Mouse (Mus musculus): ENCODE results near the gene Hnf4a.

The Hnf4a gene

DNA sequence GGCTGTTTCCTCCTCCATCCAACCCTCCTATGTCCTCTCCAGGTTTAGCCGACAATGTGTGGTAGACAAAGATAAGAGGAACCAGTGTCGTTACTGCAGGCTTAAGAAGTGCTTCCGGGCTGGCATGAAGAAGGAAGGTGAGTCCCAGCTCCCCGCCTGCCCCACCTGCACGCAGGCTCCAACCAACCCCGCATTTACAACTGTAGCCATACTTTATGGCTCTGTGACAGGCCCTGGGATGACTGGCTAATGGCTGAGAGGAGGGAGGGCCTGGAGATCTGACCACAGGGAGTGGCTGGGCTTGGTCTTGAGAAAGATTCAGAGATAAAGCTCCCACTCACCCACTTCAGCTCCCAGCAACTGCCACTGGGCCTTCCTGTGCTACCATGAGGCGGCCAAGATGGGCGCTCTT is 45.9 kb downstream of the Hnf4a start:
- DNase-seq (ENCODE audit: low spot score), result no peak

DNA sequence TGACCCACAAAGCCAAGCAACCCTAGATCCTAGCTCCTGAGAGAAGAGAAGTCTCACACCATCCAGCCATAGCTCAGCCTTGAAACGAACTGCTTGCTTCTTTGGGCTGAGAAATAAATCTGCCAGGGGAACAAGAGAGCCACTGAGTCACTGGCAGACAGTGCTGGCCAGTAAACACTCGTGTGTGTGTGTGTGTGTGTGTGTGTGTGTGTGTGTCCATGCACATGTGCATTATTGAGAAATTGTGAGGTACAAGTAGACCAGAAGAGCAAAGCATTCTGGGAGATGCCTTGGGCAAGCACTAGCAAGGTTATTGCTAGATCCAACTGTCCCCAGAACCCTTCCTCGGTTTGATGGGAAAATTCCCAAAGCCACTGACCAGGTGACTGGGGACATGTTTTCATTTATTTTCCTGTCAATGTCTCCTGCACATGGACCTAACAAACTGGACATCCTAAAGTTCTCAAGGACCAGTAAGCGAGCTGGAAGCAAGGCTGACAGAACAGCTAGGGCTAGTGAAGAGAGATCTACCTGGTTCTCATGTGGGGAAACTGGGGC is 47.9 kb downstream of the Hnf4a start:
- DNase-seq (ENCODE audit: low spot score), result no peak

DNA sequence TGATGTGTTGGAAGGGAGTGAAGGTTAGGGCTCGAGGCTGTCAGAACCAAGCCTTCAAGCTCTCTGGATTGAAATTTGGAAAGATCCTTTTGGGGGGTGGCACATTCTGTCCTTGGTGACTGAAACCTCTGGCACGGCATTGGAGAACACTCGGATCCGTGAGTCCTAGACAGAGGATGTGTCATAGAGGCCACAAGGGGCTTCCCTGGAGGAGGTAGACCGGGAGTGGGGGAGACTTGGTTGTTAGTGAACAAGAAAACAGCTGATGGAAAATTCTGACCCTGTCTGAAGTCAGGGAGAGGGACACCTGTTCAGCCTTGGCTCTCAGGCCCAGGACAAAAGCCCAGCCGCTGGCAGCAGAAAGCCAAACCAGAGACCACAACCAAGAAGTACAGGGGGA is 48.4 kb downstream of the Hnf4a start:
- no peak for DNase-seq (ENCODE audit: low spot score)

DNA sequence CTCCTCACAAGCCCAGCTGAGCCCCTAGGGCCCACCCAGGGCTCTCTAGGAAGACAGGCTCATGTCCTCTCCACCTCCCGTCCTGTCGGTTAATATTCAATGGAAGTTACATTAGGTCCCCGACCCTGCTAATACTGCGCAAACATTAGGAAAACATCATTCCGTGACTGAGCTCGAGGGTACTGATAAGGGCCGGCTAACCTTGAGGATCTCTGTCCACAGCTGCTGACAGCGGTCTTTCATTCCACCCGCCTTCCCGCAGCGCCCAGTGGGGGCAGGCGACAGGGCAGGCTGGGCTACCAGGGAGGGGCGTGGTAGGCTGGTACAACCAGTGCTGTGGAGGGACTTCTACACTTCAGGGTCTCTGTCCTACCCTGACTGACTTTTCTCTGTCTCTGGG is 48.8 kb downstream of the Hnf4a start:
- no peak for DNase-seq (ENCODE audit: low spot score)

DNA sequence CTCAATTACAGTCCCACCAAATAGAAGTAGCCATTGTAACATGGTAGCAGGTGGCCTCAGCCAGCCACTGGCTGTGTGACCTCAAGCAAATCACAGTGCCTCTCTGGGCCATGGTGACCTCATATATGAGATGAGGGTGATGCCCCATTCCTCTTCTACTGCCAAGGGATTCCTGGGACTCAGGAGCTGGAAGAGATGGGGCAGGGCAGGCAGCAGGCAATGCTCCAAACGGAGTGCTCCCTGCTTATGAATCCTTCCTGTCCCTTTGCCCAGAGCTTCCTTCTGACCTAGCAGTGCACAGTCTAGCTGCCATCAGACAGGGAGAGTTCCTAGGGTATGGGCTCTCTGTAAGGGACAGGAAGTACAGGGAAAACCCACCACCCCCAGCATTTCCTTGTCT is 51.9 kb downstream of the Hnf4a start:
- DNase-seq (ENCODE audit: low spot score), result no peak

DNA sequence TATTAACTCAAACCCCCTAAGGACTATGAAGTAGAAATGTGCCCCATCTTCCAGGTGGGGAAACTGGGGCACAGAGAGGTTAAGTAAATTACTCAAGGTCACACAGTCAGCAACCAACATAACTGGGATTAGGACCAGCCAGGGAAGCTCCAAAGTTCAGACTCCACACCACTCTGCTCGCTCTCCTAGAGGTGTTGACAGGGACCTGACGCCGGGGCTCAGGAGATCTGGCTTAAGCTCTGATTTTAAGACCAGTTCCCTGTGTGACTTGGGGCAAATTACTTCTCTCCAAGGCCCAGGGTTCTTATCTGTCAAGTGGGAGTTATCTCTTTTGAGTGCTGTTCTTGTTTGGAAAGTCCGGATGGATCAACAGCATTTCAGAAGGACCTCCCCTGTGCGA is 52.6 kb downstream of the Hnf4a start:
- DNase-seq (ENCODE audit: low spot score), result no peak

DNA sequence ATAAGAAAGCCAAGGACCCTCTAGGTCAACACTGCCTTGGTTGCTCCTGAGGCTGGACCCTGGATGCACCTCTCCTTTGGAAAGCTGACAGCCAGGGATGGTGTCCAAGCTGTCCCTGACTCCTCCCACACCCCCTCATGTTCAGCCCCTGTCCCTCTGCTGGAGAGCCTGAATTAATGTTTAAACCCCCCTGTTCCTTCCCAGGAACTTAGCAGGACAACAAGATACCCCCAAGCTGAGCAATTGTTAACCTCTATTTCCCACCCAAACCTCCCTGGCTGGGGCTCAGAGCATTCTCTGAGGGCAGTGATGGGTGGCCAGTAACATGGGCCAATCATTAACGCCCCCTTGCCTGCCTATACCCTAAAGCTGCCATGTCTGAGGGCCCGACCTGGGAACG is 53.6 kb downstream of the Hnf4a start:
- DNase-seq (ENCODE audit: low spot score), result no peak

DNA sequence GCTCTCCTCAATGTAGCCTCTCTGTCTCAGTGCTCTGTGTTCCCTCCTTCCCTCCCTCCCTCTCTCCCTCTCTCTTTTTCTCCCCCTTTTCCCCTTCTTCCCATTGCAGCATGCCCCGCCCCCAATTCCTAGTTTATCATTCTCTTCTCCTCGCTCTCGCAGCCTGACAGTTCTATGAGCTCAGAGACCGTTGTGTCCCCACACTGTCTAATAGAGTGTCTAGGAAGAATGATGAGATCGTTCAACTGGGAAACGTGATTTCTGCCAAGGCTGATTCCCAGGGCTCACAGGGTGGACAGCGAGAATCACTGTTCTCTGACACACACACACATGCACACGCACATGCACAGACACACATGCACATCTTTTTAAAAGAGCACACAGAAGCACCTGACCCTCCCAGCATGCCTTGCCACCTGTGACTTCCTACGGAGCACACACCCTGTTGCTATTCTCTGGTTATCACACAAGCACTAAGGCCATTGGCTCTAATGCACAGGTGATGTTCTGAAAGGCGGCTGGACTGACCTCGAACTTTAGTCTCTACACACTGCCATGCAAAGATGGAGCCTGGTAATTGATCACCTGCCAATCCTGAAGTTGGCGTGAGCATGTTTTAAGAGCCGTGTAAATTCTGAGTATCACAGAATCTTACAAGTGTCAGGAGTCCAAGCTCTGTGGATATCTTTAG is 54.8 kb downstream of the Hnf4a start:
- DNase-seq (ENCODE audit: low spot score), result no peak

DNA sequence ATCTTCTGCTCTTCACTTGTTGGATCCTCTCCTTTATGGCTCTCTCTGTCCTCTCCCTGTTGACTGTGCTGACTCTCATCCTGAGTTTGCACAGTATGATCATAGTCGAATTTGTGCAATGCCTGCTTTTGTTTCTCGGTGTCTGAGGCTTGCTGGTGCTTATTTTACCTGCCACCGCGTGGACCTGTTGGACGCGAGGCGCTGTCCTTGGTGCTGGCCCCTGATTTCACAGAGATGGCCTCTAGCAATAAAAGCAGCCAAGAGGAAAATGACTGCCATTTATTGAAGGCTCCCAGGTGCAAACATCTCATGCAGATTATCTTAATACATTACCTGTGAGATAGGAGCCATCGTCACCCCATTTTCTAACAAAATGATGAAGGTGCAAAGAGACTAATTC is 58.0 kb downstream of the Hnf4a start:
- peak; percentile 29 for DNase-seq (ENCODE audit: low spot score)

DNA sequence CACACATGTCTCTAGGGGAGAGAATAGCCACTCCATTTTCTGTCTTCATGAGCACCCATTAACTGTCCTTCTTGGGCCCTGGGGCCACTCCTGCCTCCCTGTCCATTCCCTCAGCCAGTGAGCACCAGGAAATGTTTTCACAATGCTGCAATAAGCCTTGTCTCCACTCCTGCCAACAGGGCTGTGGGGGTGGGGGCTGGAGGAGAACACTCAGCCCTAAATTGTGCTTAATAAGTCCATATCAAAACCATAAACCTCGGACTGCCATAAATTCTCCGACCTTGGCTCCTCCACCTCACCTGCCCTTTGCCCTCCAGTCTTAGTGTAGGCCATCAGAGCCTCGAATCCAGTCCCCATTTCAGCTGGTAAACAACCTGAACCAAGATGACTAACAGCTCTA is 67.7 kb downstream of the Hnf4a start:
- DNase-seq (ENCODE audit: low spot score), result no peak

DNA sequence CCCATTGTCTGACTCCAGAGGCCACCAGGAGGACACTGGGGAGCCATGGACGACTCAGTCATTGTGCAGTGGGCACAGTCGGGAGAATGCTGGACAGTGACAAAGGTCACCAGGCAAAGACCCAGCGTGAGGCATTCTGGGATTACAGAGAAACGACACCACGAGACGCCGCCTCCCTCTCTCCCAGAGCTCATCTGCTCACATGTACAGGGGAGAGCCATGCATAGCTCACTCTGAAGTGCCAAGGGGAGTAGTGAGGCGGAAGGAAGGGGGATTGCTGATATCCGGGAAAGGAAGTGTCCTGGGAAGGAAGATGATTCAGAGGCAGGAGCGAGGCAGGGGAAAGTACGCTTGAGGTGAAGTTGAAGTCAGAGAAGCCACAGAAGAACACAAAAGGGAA is 68.6 kb downstream of the Hnf4a start:
- DNase-seq (ENCODE audit: low spot score), result no peak

DNA sequence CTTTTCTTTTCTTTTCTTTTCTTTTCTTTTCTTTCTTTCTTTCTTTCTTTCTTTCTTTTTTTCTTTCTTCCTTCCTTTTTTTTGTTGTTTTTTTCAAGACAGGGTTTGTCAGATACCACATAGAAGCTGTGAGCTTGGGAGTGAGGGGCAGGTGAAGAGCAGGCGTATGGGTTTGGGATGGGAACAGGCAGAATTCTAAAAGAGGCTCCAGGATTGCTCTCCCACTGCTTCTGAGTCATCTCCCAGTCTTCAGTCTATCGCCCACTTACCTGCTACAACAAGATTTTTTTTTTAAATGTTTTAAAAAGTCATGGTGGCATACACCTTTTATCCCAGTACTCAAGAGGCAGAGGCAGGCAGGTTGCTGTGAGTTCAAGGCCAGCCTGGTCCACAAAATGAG is 71.4 kb downstream of the Hnf4a start:
- DNase-seq (ENCODE audit: low spot score), result no peak

DNA sequence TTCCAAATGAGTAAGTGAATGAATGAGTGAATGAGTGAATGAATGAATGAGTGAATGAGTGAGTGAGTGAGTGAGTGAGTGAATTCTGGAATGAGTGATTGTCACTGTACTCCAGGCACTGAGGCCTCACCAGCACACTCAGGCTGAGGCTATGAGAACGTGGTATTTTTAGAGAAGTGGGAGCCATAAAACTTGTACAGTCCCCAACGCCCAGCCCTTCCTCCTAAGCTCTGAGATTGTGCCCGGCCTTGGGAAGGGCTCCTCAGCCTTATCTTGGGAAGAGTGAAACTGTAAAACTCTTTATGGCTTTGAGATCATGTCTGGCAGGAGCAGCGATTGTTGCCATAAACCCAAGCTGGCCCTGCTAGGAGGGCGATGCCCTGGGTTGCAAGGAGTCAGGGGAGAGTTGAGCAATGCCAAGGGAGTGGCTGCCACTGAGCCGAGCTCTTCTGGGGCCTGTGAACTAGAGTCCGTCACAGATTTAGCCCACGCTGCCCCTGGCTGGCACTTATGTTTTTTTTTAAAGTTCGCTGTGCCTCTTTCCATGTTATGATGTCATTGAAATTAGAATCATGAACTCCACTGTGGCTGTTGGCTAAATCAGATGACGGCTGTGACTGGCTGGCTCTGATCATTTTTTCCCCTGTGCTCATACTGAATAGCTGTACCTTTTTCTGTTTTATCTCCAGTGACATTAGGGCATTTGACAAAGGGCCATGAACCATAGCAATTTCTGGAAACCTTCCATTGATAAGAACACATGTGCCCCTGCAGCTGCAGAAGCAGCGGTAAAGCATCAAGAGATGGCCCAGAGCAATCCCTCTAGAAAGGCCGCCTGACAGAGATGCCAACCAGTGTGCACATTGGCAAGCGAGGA is 73.7 kb downstream of the Hnf4a start:
- DNase-seq (ENCODE audit: low spot score), result no peak

DNA sequence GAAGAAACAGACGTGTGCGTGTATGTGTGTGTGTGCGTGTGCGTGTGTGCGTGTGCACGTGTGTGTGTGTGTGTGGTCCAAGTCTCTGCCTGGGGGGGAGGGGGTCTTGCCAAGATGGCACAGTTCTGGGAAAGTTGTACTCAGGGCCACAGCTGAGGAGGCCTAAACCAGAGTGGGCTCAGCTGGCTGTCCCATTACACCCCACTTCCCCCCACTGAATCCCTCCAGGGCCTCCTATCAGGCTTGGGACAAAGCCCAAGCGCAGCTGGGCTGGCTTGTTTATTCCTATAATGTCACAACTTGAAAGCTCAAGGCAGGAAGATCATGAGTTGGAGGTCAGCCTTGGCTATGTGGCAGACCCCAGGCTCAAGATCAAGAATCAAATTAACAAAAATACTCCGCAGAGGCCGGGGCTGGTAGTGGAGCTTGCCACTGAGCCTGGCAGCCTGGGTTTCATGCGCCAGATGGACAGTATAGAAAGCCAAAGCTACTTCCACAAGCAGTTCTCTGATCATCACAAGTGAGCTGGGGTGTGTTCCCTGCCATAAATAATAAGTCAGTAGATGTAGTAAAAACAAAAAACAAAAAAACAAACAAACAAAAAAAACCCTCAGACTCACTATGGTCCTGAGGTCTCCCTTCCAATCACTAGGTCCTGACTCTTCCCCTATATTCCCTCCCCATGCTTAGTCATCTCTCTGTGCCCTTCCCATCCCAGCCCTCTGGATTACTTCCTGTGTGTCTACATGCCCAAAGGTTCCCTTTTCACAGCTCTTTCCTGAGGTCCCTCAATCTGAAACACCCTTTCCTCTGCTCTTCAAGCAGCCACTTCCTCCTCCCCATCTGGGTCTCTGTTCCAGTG is 76.8 kb downstream of the Hnf4a start:
- no peak for DNase-seq (ENCODE audit: low spot score)

DNA sequence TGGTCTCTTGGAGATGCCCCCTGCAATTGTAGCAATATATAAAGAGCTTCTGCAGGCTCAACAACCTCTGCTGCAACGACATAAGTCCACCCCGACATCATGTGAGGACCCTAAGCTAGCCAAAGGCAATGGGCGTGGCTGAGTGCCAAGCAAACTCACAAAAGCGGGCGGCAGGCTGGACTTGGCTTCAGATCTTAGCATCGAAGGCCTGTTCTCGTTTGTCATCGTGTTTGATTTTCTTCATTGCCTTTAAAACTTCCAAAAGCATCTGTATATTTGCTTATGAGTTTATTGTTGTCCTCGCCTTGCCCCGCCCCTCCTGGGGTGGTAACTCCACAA is 77.4 kb downstream of the Hnf4a start:
- no peak for DNase-seq (ENCODE audit: low spot score)

DNA sequence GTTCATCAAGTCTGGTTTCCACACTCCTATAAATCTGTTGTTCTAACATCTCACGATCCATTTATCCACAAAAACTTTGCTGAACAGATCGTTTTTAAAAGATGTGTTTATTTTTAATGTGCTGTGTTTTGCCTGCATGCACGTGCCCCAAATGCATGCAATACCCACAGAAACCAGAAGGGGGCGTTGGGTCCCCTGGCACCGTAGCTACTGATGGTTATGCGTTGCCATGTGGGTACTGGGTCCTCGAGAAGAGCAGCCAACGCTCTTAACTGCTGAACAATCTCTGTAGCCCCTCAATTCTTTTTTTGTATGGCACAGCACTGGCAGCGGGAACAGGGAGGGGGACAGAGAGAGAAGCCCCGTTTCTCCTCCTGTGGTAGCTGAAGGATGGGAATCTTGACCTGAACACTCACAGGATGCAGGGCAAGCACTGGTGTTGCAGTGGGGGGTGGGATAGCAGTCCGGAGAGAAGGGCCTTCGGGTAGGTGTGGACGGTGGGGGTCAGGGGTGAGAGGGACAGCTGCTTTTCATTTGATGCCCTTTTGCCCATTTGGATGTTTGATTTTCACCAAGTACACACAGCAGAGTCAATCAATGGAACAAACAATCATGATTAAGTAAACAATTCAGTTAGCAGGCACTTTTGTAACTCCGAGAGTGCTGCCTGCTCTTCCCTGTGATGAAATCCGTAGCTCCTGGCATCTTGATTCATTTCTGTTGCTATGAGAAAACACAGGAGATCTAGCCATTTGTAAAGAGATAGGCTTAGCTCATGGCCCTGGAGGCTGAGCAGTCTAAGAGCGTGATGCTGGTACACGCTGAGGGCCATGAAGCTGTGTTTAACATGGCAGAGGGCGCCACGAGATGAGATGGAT is 80.0 kb downstream of the Hnf4a start:
- no peak for DNase-seq (ENCODE audit: low spot score)

DNA sequence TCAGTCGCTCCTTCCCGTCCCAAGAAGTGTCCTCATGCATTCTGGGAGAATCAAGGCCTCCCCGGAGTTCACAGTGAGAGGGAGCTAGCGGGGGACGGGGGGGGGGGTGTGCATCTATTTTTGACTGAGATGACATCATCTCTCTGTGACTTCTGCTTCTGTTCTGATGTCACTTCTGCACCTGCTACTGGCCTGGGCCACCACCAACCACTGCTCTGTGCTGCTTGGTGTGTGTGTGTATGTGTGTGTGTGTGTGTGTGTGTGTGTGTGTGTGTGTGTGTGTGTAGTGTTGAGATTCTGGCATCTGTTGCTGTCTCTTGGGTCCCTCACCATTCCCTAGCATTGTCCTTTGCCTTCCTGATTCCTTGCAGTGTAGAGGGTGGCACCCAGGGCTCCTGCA is 80.9 kb downstream of the Hnf4a start:
- DNase-seq (ENCODE audit: low spot score), result no peak

DNA sequence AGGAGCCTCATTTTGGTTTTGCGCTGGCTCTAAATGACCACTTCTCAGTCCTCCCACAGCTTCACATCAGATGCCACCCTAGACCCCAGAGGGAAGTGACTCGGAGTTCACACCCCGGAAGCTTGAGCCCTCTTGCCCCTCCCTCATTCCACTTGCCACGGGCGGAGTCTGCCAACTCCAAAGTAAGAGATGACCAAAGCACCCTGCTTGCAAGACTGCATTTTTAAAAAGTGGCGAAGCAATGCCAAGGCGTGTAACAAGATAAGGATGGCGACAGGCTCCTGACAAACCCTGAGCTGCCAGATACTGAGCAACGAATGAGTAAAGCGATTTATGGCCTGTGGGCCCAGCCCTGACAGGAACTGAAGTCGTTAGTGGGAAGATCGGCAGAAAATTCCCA is 83.6 kb downstream of the Hnf4a start:
- no peak for DNase-seq (ENCODE audit: low spot score)

DNA sequence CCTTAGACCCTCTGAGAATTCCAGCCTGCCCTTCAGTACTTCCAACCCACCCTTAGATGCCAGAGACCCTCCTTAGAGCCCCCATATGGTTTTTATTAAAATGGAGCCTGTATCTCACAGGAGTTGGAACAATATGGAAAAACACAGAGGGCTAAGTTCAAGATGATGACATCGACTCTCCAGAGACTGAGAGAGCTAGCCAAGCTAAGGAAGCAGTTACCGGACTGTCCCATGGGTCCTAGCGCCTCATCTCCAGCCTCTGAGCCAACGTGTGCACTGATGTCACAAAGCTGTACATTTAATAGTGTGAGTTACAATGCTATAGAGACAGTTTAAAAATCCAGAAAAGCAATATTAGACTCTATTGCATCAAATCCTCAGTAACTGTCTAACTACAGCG is 84.4 kb downstream of the Hnf4a start:
- DNase-seq (ENCODE audit: low spot score), result no peak

DNA sequence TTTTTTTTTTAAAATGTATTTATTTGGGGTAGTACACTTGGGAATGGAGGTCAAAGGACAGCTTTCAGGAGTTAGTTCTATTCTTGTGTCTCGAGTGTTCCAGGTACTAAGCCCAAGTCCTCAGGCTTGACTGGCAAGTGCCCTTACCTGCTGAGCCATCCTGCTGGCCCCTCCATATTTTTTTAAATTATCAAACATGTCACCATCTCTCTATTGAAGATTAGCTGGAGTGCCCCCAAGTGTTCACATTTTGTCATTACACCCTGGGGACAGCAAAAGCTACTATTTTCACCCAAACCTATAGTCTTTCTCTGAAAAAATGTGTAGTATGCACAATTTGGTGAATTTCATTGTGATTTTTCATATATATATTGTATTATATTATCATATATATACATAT is 85.5 kb downstream of the Hnf4a start:
- DNase-seq (ENCODE audit: low spot score), result no peak

DNA sequence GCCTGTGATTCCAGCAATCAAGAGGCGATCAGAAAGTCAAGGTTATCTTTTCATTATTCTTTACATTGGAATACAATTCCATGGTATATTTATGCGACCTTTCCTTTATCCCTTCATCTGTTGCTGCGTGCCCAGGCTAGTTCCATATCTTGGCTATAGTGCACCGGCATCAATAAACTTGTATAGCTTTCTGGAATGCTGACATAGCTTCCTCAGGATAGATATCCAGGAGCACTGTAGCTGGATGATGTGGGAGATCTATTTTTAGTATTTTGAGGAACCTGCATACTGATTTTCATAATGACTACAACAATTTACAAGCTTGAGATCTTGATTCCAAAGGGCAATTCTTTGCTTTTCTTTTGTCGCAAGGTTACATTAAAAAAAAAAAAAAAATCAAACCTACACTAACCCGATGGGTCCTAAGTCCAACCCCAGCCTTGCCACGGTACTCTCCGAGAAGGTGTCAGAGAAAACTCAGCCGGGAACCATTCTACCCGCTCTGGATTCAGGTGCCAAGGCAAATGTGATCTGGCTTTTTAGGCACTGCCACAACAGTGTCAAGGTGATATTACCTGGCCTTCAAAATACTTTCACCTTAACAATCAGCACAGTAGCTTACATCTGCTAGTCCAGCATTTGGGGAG is 87.2 kb downstream of the Hnf4a start:
- DNase-seq (ENCODE audit: low spot score), result no peak
